Mouse (Mus musculus) embryo, embryonic 10.5 days (tissue): ENCODE data around the gene 1700030J22Rik.

Experiments used
- DNase-seq: peaks from one replicate; pipeline ENCODE4 v3.0.0-alpha.2; 2015; ENCODE audit warnings: low spot score

The 1700030J22Rik gene

DNA sequence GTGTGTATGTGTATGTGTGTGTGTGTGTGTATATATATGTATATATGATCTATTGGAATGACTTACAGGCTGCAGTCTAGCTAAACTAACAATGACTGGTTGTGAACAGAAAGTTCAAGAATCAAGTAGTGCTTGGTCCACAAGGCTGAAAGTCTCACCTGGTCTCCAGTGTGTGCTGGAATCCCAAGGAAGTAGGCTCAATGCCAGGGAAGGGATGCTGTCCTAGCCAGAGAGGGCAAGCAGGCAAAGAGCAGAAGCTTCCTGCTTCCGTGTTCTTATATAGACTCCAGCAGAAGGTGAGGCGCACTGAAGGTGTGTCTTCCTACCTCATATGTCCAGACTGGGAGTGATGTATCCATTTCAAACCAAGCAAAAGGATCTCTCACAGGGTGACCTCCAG is 27.0 kb downstream of the 1700030J22Rik start:
- DNase-seq, result no peak

DNA sequence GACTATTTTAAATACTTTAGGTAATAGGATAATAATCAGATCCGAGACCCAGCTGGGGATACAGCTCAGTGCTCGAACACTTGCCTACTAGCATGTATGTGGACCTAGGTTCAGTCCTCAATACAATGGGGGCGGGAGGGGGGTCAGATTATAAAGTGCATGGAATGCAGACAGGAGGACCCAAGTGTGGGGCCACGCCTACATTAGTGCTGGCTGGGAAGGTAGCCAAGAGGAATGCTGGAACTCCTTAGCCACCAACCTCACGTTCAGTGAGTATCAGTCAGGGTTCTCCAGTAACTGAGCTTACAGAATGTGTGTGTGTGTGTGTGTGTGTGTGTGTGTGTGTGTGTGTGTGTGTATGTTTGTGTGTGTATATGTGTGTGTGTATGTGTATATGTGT is 27.4 kb downstream of the 1700030J22Rik start:
- DNase-seq, result no peak

DNA sequence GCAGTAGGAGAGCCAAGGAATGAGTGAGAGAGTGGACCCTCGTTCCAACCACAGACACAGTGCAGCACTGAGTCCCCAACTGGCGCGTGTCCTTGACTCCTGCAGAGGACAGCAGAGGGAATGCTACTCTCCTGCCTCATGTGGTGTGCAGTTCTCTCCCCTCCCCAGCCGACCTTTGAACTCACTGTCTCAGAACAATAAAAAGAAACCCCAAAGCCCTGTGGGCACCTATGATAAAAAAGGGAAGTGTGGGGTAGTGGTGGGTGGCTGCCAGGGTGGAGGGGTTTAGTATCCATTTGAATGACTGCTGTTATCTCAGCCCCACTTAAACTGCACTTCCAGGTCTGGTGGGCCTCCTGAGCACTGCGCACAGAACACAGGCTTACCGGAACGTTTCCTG is 31.2 kb downstream of the 1700030J22Rik start:
- no peak for DNase-seq

DNA sequence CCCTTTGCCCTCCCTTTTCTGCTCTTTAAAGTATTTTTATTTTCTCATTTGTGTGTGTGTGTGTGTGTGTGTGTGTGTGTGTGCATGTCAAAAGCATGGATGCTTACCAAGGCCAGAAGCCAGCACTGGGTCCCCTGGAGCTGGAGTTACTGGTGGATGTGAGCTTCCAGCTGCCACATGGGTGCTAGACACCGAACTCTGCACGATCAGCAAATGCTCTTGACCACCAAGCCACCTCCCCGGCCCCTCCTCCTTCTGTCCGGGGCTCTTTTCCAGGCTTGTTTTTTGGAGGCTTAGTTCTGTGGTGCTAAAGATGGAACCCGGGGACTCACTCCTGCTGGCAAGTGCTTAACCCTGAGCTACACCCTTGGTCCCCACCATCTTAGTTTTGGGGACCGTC is 31.9 kb downstream of the 1700030J22Rik start:
- no peak for DNase-seq

DNA sequence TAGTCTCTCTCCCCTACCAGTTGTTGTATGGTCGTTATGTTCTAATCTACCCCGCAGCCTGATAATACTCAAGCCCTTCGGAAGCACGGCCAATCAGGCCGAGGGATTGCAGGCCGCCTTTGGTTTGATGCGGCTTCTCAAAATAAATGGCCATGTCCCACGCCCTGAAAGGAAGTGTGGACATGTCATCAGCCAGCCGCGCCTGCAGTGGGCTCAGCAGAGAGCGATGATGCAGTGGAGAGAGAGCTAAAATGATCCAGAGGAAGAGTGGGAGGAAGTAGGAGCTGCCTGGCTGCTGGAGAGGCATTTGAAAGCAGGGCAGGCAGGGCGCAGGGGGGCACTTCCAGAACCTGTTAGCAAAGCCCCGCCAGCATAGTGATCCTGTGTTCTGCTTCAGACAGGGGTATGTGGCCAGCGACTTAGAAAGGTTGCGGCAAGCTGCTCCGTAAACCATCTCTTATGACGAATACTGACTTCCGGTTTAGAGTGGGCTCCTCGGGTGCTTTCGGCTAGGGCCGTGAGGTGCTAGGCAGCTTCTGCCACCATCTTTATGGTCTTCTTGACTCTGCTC is 32.4 kb downstream of the 1700030J22Rik start:
- DNase-seq, result no peak

DNA sequence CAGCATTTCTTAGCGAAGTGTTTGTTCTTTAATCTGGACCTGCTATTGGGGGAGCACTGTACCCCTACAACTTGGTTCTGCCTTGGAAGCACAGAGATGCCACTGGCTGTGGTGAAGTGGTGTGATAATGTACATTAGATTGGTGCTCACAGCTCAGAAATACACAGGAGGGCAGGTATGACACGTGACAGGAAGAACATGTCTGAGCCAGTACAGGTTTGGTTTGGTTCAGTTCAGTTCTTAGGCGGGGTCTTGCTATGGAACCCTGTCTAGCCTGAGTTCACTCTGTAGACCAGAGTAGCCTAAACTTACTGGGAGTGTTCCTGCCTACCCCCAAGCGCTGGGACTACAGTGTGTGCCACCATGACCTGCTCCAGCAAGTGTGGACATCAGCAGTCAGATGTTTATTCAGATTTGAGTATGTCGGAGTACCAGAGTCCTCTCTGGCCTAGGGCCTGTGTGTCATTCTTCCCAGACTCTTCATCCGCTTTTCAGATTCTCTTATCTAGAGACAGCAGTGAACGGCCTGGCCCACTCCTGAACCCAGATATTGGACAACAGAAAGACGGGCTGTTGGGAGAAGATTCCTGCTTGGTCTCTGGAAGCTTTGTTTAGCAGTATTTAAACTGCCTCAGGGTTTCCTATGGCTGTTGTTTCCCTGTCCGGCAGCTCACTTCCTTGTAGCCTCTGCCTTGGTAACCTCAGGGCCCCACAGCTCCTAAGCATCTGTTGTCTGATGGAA is 33.4 kb downstream of the 1700030J22Rik start:
- no peak for DNase-seq

DNA sequence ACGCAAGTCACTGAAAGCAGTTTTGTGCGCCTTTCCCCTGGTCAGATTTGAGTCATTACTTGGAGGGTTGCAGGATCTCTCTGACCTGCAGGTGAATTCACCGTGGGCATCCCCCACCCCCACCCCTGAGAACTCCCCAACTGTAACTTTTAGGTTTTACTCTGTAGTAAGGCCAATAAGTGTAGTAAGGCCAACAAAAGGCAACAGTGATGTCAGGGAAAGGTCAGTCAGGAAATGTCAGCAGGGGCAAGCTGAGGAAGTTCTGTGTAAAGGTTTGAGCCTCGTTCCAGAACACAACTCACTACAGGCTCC is 34.4 kb downstream of the 1700030J22Rik start:
- no peak for DNase-seq

DNA sequence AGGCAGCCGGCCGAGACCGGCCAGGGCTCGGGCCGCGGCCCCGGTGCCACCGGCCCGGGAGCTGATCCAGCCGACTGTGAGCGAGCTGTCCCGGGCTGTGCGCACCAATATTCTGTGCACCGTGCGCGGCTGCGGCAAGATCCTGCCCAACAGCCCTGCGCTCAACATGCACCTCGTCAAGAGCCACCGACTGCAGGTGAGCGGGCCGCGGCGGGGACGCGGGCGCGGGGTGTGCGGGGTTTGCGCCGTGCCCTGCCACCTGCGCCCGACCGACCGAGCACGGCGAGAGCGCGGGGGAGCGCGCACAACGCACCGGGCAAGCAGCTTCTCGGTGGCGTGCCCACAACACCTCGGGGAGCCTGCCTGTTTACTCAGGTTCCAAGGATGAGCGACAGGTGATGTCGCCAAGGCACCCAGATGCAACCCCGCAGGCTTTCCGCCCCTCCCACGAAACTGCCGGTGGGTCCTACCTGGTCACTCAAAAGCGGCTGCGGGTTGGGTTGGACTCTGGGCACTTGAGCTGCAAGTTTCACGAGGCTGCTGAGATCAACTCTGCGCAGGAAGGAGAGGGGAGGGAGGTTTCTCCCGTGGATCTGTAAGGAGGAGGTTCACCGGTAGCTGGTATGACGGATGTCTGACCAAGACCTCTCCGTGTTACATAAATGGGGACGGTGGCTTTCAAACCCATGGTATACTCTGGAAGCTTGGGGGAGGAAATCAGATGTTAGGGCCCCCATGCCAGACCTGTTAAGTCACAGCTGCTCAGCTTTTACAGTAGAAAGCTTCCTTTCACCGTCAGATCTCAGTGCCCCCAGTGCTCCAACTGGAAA is 35.0 kb downstream of the 1700030J22Rik start:
- DNase-seq, result peak; percentile 26

DNA sequence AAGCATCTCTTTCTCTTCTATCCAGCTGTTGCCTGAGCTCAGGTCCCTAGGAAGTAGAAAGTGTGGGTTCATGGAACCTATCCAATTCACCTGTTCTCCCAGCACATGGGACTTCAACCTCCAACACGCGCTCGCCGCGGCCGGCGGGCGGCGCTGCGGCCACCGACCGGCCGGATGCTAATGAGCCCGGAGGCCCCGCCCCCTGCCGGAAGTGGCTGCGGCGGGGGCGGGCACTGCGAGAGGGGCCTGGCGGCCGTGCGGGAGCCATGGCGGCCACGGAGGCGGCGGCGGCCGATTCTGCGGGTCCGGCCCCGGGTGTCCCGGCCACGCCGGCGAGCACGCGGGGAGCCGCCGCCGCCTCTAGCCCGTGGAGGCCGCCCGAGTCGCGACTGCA is 35.6 kb downstream of the 1700030J22Rik start, which contains the start of gene Atmin:
Gene Atmin (plus strand): TSS at position 233 of the 394 bp plus-strand sequence.
- peak; percentile 92 for DNase-seq

DNA sequence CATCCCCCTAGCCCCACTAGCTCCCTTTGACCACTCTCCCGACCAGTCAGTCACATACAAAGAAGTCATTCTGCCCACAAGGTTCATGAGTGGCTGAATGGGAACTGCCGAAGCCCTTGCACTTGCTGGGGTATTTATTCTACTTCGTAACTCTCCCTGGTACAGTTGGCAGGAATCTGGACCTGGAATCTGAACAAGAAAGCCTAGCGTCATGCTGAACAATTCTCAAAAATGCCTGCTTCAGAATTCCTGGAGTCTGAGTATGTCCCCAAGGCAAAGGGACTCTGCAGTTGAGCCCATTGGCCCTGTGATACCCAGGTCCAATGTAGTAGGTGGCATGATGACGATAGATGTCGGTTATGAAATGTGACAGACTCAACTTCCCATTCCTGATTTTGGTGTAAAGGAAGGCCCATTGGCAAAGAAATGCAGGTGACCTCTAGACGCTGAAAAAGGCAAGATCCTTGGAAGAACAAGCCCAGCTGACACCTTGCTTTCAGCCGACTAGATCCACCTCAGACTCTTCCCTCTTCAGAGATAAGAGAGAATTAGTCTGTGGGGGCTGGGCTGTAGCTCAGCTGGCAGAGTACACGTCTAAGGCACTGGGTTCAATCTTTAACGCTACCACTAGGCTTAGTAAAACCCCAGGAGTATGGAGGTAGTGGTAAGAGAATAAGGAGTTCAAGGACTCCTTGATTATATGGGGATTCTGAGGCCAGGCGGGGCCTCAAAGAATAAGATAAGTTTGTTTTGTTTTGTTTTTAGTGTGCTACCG is 36.3 kb downstream of the 1700030J22Rik start:
- DNase-seq, result no peak

DNA sequence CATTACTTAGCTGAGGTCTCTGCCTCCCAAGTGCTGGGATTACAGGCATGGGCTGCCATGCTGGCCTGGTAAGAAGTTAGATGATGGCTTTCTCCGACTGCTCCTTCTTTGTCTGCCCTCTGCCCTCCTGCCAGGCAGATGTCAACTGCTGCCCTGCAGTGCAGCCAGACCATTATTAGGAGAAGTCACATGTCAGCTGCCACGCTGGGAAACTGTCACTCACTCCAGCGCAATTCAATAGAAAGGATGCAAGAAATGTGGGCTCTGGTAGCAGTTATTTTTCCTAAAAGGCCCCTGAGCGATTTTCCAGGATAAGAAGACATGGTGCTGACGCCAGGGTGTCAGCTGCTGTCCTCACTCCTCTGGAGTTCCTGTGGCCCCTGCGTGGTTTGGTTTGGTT is 43.3 kb downstream of the 1700030J22Rik start:
- DNase-seq, result peak; percentile 17

DNA sequence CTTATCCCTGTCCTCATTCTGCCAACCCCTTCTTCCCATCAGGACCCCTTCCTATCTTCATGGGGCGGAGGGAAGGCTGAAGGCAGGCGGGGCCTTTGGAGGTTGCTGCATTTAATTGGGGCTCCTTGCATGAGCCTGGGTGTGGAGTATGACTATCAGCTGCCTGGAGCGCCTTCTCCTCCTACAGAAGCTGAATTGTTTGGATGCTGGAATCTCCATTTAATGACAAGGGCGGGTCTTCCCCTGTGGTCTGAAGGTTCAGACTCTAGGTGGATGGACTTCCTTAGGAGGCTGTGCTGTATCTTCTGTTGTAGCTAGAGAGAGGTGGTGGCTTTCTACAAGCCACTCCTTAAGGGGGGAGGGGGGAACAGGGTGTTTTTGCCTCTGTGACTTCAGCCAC is 43.8 kb downstream of the 1700030J22Rik start:
- DNase-seq, result no peak

DNA sequence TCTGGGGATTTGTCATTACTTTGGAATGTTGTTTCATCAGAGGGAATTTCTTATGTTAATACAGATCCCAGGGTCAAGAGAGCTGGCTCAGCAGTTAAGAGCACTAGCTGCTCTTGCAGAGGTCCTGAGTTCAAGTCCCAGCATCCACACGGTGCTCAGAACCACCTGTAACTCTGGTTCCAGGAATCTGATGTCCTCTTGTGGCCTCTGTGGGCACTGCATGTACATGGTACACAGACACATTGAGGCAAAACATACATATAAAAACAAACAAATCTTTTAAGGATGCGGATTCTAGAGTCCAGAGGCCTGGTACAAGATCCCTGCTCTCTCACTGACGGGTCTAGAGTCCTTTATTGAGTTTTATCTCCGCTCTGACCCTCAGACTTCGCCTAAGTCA is 50.2 kb downstream of the 1700030J22Rik start:
- DNase-seq, result no peak

DNA sequence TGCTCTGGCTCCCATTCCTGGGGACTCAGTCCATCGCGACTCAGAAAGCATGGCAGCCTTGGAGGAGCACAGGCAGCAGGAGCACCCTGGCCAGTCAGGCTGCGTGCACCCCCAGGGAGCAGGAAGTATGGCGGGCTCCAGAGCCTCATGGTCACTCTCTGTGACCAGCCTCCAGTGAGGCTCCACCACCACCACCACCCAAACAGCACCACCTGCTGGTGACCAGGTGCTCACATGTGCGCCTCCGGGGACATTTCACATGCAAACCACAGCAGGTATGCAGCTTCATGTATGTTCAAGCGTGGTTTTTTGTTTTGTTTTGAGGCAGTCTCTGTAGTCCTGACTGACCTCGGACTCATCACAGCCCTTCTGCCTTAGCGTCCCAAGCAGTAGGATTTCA is 50.9 kb downstream of the 1700030J22Rik start:
- DNase-seq, result peak; percentile 48

DNA sequence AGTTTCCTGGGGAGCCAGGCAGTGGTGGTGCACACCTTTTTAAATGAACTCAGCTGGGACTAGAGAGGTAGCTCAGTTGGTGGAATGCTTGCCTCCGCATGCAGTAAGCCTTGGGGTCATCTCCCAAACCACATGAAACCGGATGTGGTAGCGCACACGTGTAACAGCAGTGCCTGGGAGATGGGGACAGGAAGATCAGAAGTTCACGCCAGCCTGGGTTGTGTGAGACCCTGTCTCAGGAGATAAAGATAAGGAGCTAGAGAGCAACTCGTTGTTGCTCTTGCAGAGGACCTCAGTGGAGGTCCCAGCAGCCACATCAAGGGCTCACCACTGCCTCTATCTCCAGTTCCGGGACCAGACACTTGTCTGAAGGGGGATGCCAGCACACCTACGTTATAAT is 55.2 kb downstream of the 1700030J22Rik start:
- DNase-seq, result no peak

DNA sequence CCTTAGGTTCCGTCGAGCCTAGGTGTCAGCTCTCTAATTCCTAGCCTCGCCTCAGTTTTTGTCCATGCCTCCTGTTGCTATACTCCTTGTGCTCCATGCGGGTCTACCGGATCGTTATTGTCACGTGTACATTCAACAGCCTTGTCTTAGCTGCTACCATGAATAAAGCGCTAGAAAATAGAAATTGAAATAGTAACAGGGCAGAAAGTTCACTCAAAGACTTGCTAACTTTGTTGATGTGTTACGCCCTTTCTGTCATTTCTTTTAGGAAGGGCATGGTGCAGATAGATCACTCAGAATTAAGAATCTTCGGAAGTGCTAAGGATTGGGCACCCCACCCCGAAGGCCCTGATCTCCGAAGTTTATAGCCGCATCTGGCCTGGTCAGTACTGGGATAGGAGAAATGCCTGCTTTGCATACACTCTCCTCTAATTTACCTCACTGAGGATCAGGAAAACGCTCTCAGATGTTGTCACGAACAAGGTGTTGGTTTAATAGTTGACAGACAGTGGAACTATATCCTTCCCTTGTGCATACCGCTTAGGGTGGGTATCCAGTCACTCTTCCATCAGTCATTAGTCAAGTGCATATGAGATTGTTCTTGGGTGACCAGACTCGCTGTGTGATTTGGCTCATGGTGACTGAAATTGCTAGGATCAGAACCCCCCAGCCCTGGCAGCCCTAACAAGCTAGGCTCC is 56.5 kb downstream of the 1700030J22Rik start:
- DNase-seq, result no peak

DNA sequence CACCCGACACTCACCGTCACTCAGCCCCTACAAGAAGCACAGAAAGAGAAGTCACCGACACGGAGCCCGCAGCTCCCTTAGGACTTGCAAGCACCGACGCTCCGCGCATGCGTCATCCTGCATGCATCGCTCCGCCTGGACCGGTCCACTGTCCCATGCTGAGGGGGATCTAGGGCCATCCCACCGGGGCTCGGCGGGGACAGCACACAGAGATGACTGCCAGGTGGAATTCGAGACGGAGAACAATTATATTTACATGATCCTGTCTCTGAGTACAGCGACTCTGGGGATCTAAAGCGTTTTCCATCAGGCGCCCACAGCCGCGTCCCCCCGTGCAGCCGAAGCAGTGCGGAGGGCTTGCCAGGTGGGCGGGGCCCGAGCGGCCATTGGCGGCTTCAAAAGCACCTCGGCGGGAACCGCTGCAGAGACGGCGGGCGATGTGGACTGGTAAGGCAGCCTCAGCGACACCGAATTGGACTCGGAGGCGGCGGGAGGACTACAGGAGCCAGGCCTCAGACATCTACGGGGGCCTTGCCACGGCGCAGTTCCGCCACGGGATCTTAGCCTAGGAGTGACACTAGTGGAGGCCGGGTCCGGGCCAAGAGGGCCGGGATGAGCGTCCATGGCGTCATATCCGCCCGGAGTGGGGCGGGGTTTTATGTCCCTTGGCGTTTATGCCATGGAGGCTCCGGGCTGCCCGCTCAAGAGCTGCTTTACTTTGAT is 57.3 kb downstream of the 1700030J22Rik start, which contains the start of the genes Cmc2 and Cenpn:
Gene Cmc2 (minus strand): TSS at position 119 of the 723 bp plus-strand sequence.
Gene Cenpn (plus strand): TSS at position 394 of the 723 bp plus-strand sequence.
- DNase-seq, result peak; percentile 96

DNA sequence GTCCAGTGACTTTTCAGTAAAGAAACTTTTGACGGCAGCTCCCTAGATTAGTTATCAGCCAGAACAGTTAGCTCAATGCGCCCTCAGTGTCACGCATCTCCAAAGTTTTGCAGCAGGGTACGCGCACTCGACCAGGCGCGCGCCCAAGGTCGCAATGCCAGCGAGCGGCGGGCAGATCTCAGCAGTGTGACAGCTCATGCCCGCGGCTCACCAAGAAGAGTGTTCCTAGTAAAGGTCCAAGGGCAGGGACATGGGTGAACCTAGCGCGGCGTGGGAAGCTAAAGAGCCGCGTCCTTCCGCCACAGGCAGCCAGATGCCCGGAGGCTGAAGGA is 57.8 kb downstream of the 1700030J22Rik start:
- DNase-seq, result no peak
